Mouse (Mus musculus): ENCODE data around the gene Clpp.

Clpp gene

DNA sequence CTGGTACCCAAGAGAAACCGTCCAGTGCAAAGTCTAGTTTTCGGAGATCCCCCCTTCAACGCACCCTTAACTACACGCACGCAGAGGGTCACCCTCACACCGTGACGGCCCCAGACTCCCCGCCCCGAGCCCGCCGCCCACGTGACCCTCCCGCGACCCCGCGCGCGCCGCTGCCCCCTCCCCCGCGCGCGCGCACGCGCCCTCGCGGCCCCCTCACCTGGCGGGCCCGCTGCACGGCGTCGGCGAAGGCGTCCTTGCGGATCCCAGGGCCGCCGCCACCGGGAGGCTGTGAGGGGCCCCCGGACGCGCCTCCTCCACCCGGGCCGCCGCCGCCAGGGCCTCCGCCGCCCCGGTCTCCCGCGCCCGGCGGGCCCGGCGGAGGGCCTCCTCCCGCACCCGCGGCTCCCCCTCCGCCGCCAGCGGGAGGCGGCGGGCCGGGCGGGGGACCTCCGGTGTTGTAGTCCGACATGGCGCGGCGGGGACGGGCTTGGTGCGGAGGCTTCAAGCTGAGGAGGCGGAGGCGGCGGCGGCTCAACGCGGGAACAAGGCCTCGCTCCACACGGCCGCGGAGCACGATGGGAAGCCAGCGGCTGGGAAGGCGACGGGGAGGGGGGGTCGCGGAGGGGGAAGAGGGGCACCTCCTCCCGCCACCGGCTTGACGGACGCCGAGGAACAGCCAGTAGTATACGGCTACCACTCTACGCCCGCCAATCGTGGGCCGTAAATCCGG, 41.0 kb downstream of the Clpp start, which contains the start of gene Khsrp:
Khsrp (minus strand) TSS at position 592 of the 730 bp plus-strand sequence.
- DNase-seq (ENCODE audit: low read depth, low spot score) = no peak

DNA sequence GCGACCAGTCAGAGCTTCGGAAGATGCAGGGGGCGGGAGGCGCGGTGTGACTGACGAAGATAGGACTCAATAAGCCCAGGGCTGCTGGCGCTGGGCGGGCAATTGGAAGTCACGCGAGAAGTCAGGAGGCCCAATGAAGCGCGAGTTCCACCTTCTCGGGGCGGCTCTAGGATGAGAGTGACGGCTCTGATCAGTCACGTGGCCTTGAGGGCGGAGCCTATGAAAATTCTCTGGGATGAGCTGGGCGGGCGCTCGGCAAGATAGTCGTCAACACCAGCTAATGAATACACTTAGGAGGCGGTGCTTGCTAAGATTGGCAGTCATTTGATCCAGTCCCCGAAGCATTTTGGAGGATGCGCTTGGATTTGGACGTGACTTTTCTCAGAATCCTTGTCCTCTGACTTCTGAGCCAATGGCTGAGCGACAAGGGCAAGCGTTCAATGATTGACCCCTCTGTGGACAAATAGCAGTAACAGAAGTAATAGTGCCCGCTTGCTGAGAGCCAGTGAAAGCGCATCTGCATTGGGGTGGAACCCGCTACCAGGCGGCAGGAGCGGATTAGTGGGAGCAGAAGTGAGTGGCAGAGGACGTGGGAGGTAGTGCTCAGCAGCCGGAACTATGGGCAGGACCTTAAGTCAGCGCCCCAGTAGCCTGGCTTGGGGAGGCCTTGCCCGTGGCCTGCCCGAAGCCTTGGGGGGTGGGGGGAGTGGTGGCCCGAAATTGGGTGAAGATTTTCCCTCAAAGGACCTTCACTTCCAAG, 41.7 kb downstream of the Clpp start:
- DNase-seq (ENCODE audit: low read depth, low spot score) = peak; percentile 100

DNA sequence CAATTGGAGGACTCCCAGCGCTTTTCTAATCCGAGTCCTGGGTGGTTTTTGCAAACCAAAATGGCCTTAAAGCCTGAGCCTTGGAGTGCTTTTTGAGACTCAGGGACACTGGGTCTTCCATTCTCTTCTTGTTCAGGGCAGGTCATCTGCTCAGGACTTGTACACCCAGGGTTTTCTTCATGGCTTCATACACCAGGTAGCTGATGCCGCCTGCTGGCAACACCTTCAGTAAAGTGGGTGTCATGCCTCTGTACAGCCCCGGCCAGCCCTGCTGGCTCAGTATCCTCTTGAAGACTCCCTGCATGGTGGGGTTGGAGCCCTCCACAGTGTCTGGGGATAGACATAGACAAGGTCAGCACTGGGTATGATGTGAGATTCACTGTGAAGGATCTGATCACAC, 42.7 kb downstream of the Clpp start:
- DNase-seq (ENCODE audit: low read depth, low spot score) = no peak

DNA sequence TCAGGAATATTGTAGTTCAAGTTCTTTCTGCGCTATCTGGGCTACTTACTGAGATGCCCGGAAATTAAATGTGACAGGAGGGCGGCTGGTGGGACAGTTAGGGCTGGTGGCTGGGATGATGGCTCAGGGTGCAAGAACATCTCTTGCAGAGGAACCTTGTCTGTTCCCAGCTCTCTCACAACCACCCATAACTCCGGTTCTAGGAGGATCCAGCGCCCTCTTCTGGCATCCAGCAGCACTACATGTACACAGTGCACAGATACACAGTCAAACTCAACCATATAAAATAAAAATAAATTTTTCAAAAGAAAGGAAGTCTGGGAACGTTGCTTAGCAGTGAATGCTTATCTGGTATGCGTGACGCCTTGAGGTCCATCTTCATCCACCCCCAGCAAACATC, 48.9 kb downstream of the Clpp start:
- peak; percentile 45 for DNase-seq (ENCODE audit: low read depth, low spot score)

DNA sequence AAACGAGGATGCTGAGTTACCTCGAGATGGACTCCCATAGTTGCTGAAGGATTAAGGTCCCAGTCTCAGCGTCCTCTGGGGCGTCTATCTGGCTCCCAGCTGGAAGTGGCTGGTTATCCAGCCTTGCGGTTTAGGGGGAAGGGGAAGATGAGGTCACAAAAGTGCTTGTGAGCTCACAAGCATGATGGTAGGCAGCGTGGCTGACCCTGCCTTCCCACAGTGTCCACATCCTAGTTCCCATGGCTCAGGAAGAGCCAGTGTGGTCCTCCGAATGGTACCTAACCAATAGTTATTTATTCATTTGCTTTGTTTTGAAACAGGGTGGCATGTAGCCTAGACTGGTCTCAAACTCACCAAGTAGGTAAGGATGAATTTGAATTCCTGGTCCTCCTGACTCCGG, 51.4 kb downstream of the Clpp start, which contains the start of gene Slc25a41:
Slc25a41 (minus strand) TSS at position 101 of the 400 bp plus-strand sequence.
- no peak for DNase-seq (ENCODE audit: low read depth, low spot score)

Measured in WW6 (cell line).